Mouse (Mus musculus): ENCODE data around the gene Dhx37. TPM values are rescaled to one million over a fixed set of nuclear protein-coding genes. Genes with fewer than 3 reads are reported as not detected.
"Not testable (repeated sequence)": the region's sequence is repeated elsewhere in the genome, so short reads cannot be mapped to it uniquely, and the experiment has no call there.

Gene Dhx37
- total and polyA plus RNA-seq, 2 experiments from 2014 or later: 8.0 to 27.5 TPM

DNA sequence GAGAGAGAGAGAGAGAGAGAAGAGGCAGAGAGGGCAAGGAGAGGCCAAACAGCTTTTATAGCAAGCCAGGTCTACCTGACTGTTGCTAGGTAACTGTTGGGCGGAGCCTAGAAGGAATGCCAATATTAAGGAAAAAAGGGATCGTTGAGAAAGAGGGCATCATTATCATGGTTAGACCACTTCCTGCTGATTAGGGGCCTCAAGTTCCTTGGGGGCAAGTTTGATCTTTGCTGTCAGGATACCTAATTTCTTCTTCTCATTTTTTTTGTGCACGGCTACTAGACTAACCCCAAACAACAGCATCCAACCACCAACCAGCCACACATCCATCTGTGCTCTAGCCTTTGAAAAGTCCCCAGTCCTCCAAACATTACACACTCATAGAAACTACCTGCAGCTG is 10.0 kb upstream of the Dhx37 start:
- no peak overlapping the region for H3K9ac ChIP-seq (replicated peaks; ENCODE audit: low read length)
- 85% methylated on average over 3 of the region's 3 CpGs for WGBS
- no peak overlapping the region for H3K4me3 ChIP-seq (ENCODE audit: low read length)
- no peaks in the 10 kb centered on the region for H3K9me3 ChIP-seq (ENCODE audit: low read length)
- no peaks in the 10 kb centered on the region for H3K27me3 ChIP-seq (ENCODE audit: insufficient read depth, low read length)
- H3K36me3 ChIP-seq (ENCODE audit: insufficient read depth, low read length): no peaks in the 10 kb centered on the region
- ATAC-seq: no peak
- peaks cover 9% of the 10 kb centered on the region; the same call in 1 of the 2 replicates for H3K4me1 ChIP-seq (ENCODE audit: insufficient read depth, low read length)
- DNase-seq (ENCODE audit: low spot score): no peak
- no peak overlapping the region for H3K4me2 ChIP-seq (ENCODE audit: low read depth, low read length)
- no peak overlapping the region for H3K27ac ChIP-seq
- no peak for TF ChIP-seq CTCF (IDR thresholded peaks at IDR 0.05; ENCODE audit: low read depth)

DNA sequence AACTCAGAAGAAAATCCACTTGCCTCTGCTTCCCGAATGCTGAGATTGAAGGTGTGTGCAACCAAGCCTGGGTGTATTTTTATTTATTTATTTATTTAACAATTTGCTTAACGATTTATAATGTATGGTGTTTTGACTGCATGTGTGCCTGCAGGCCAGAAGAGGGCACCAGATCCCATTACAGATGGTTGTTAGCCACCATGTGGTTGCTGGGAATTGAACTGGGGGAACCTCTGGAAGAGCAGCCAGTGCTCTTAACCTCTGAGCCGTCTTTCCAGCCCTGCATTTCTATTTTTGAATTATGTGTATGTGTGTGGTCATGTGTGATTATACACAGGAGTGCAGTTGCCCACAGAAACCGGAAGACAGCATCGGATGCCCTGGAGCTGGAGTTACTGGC is 9.4 kb upstream of the Dhx37 start:
- Histone ChIP-seq H3K27ac (no peak overlapping the region), H3K4me1 (ENCODE audit: insufficient read depth, low read length) (peaks cover 9% of the 10 kb centered on the region; the same call in 1 of the 2 replicates), H3K4me3 (ENCODE audit: low read length) (no peak overlapping the region), H3K9ac (replicated peaks; ENCODE audit: low read length) (no peak overlapping the region), H3K4me2 (ENCODE audit: low read depth, low read length) (no peak overlapping the region), H3K36me3 (ENCODE audit: insufficient read depth, low read length) (no peaks in the 10 kb centered on the region), H3K9me3 (ENCODE audit: low read length) (no peaks in the 10 kb centered on the region), H3K27me3 (ENCODE audit: insufficient read depth, low read length) (no peaks in the 10 kb centered on the region)
- ATAC-seq (no peak), DNase-seq (ENCODE audit: low spot score) (no peak)
- WGBS: 85% methylated on average over 5 of the region's 5 CpGs
- TF ChIP-seq CTCF (IDR thresholded peaks at IDR 0.05; ENCODE audit: low read depth): peak; percentile 52

DNA sequence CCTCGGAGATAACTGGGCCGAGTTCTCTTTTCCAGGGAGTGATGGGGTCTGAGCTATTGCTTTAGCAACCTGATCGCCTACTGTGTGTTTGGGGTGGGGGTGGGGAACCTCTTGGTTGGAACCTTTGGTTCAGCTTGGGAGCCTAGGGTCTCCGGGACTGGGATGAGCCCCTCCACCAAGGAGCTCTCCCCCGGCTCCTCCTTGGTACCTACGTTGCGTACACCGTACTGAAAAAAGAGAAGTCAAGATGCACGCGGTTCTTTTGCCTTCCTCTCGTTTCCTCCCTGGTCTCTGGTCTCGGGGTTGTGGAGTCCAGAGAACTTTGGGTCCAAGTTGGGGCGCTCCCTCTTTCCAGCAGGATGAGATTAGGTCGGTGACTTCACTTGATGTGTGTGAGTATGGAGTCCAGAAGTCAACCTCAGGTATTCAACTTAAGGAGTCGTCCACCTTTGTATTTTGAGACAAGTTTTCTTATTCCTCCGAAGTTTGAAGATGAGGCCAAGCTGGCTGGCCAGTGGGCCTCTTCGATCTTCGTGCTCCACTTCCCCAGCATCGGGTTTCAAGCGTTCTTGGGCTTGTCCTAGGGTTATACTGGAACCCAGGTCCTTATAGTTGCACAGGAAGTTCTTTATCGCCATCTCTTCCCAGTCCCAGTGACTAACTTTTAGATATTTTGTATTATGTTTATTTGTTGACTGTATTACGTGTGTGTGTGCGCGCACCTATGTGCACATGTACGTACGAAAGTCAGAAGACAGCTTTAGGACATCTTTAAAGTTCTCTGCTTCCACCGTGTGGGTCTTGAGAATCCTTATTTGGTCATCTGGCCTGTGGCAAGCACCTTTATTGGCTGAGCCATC is 8.4 kb upstream of the Dhx37 start:
- no peak for DNase-seq (ENCODE audit: low spot score)
- TF ChIP-seq CTCF (IDR thresholded peaks at IDR 0.05; ENCODE audit: low read depth): no peak

DNA sequence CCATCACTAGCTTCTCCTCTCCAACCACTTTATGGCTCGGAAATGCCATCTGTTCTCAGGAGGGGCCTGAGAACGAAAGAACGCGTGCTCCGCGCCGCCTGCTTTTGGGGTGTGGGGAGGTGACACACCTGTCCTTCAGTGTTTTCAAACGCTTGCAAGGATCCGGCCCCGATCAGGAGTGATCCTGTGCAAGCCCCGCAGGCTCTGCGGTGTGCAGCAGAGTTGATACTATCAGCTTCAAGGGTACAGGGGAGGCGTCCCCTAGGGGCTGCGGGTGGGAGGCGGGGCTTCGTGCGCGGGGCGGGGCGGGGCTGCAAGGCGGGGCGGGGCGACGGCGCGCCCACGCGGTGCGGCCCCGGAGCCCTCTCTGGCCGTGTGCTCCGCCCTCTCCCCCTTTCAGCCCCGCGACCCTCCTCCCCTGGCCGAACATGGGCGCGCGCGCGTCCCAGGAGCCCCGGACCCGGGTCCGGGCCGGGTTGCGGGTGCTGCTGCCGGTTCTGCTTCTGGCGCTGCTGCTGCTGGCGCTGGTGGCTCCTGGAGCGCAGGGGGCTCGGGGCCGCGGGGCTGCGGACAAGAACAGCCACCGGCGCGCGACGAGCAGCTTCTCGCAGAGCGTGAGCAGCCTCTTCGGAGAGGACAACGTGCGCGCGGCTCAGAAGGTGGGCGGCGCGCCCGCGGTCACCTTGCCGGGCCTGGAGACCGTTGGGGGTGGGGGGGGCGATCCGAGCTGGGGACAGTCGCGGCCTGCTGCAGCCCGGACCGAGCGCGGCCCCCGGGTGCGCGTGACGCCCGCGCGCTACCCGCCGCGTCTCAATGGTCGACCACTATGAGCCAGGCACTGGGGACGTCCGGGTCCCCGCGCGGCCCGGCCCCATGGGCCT is 7.6 kb upstream of the Dhx37 start, which contains the start of gene Bri3bp:
Gene Bri3bp (plus strand): TSS at position 335 of the 881 bp plus-strand sequence.
- peak within 1 kb of the TSS; percentile 67 for H3K4me2 ChIP-seq (ENCODE audit: low read depth, low read length)
- no peaks in the 10 kb centered on the region for H3K36me3 ChIP-seq (ENCODE audit: insufficient read depth, low read length)
- 0 out of 2 replicates have a peak, but pooled peaks have one; percentile 15 for TF ChIP-seq CTCF (IDR thresholded peaks at IDR 0.05; ENCODE audit: low read depth)
- peak; percentile 80 for DNase-seq (ENCODE audit: low spot score)
- peak within 1 kb of the TSS; percentile 87 for H3K27ac ChIP-seq
- no peaks in the 10 kb centered on the region for H3K9me3 ChIP-seq (ENCODE audit: low read length)
- WGBS: under 1% methylated on average over 82 of the region's 97 CpGs
- ATAC-seq: peak; percentile 88
- H3K27me3 ChIP-seq (ENCODE audit: insufficient read depth, low read length): no peaks in the 10 kb centered on the region
- H3K9ac ChIP-seq (replicated peaks; ENCODE audit: low read length): peak within 1 kb of the TSS; percentile 88
- peak within 1 kb of the TSS; percentile 81 for H3K4me3 ChIP-seq (ENCODE audit: low read length)
- peaks cover 9% of the 10 kb centered on the region; the same call in 1 of the 2 replicates for H3K4me1 ChIP-seq (ENCODE audit: insufficient read depth, low read length)

More for the DNA sequence above, 8.4 kb upstream of the Dhx37 start:
- Histone ChIP-seq H3K4me2 (ENCODE audit: low read depth, low read length) (peak overlapping the region; percentile 67), H3K36me3 (ENCODE audit: insufficient read depth, low read length) (no peaks in the 10 kb centered on the region), H3K9me3 (ENCODE audit: low read length) (no peaks in the 10 kb centered on the region), H3K27ac (peak overlapping the region; percentile 87; the same call in 1 of the 2 replicates), H3K9ac (replicated peaks; ENCODE audit: low read length) (peak overlapping the region; percentile 88), H3K27me3 (ENCODE audit: insufficient read depth, low read length) (no peaks in the 10 kb centered on the region), H3K4me1 (ENCODE audit: insufficient read depth, low read length) (peaks cover 9% of the 10 kb centered on the region; the same call in 1 of the 2 replicates), H3K4me3 (ENCODE audit: low read length) (peak overlapping the region; percentile 81)
- peak; percentile 44 for ATAC-seq
- 22% methylated on average over 27 of the region's 27 CpGs for WGBS

DNA sequence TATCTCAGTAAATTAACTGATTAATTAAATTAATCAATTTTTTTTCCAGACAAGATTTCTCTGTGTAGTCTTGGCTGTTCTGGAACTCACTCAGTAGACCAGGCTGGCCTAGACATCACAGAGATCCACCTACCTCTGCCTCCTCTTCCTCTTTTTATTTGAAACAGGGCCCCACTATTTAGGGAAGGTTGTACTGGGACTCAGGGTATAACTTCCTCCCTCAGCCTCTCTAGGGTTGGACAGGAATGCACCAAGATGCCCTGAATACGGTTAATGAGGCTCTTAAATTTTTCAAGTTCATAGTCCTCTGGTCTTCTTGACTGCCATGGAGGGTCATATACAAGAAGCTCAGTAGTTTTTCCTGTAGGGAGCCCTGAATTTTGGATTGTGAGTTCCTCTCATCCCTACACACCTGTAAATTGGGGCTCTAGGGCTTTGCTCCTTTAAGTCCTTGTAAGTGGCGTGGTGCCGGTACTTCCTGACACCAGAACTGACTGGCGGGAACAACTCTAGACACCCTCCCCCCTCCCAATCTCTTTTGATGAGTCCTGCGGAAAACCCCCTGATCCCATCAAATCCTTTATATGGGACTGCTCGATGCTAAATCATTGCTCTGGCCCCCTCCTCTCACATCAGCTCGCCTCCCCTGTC is 6.8 kb upstream of the Dhx37 start:
- DNase-seq (ENCODE audit: low spot score) (peak; percentile 8), ATAC-seq (no peak; the same call in none of the 2 replicates)
- no peak for TF ChIP-seq CTCF (IDR thresholded peaks at IDR 0.05; ENCODE audit: low read depth)
- Histone ChIP-seq H3K27me3 (ENCODE audit: insufficient read depth, low read length) (no peaks in the 10 kb centered on the region), H3K27ac (peak overlapping the region; percentile 87; the same call in 1 of the 2 replicates), H3K9ac (replicated peaks; ENCODE audit: low read length) (peak overlapping the region; percentile 88), H3K4me3 (ENCODE audit: low read length) (peak overlapping the region; percentile 81), H3K4me2 (ENCODE audit: low read depth, low read length) (peak overlapping the region; percentile 67), H3K36me3 (ENCODE audit: insufficient read depth, low read length) (no peaks in the 10 kb centered on the region), H3K9me3 (ENCODE audit: low read length) (no peaks in the 10 kb centered on the region), H3K4me1 (ENCODE audit: insufficient read depth, low read length) (peaks cover 9% of the 10 kb centered on the region; the same call in 1 of the 2 replicates)
- 4% methylated on average over 7 of the region's 7 CpGs for WGBS

DNA sequence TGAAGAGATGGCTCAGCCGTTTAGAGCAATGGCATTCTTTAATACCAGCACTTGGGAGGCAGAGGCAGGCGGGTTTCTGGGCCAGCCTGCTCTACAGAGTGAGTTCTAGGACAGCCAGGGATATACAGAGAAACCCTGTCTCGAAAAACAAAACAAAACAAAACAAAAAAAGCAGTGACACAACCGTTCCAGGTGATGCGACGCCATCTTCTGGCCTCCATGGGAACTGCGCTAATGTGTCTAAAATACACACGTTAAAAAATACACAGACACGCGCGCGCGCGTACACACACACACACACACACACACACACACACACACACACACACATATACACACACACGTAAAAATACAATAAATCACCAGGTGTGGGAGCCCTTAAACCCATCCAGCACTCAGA is 426 bp upstream of the Dhx37 start:
- Histone ChIP-seq H3K36me3 (ENCODE audit: insufficient read depth, low read length) (peaks cover 21% of the 10 kb centered on the region; the same call in 1 of the 2 replicates), H3K4me2 (ENCODE audit: low read depth, low read length) (peak overlapping the region; percentile 95), H3K4me3 (ENCODE audit: low read length) (peak overlapping the region; percentile 80; the same call in 1 of the 2 replicates)
- 53% methylated on average over 15 of the region's 15 CpGs for WGBS
- H3K27ac ChIP-seq; H3K9me3 ChIP-seq (ENCODE audit: low read length); H3K4me1 ChIP-seq (ENCODE audit: insufficient read depth, low read length); DNase-seq (ENCODE audit: low spot score); H3K9ac ChIP-seq (replicated peaks; ENCODE audit: low read length); ATAC-seq; H3K27me3 ChIP-seq (ENCODE audit: insufficient read depth, low read length): not testable (repeated sequence)
- peak; percentile 47 for TF ChIP-seq CTCF (IDR thresholded peaks at IDR 0.05; ENCODE audit: low read depth)

DNA sequence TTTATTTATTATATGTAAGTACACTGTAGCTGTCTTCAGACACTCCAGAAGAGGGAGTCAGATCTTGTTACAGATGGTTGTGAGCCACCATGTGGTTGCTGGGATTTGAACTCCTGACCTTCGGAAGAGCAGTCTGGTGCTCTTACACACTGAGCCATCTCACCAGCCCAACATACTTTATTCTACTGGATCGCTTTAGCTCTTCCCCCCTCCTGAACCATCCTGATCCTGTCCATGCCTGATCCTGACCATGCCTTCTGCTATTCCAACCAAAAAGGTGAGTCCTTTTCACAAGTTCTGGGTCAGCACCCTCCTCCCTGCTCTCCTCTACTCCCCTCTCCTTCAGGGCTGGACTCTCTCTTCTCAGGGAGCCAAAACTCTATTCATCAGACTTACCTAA is 1.6 kb downstream of the Dhx37 start:
- DNase-seq (ENCODE audit: low spot score); H3K9me3 ChIP-seq (ENCODE audit: low read length); H3K4me3 ChIP-seq (ENCODE audit: low read length); H3K4me1 ChIP-seq (ENCODE audit: insufficient read depth, low read length); H3K9ac ChIP-seq (replicated peaks; ENCODE audit: low read length); ATAC-seq; H3K4me2 ChIP-seq (ENCODE audit: low read depth, low read length); H3K27me3 ChIP-seq (ENCODE audit: insufficient read depth, low read length); H3K27ac ChIP-seq: not testable (repeated sequence)
- WGBS: 98% methylated on average over 2 of the region's 2 CpGs
- peaks cover 41% of the 10 kb centered on the region for H3K36me3 ChIP-seq (ENCODE audit: insufficient read depth, low read length)

Data from hindbrain, postnatal 0 days (tissue).